Mouse (Mus musculus): Measurements from ENCODE around the gene Vwa2.

DNA sequence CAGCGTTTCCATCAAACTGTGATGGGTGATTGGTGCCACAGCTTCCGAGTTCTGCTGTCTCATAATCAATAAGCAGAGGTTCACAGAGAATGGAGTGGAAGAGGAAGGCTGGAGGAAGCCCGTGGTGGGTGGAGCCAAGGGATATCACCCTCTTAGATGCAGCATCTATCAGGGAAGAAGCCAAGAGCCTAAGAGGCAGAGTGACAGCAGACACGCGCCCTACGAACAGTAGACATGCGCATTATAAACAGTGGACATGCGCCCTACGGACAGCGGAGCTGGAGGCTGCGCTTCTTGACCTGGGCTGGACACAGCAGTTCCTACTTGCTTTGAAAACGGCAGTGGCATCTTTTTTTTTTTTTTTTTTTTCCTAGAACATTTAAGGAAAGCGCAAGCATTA, 80.8 kb downstream of the Vwa2 start:
- TF ChIP-seq CTCF (IDR thresholded peaks at IDR 0.05; ENCODE audit: low read depth) (no peak), EP300 (IDR thresholded peaks at IDR 0.05; ENCODE audit: low read depth) (no peak)

Measured in liver, embryonic 14.5 days (tissue).